Mouse (Mus musculus): ENCODE results near the gene Peak1.

Gene Peak1

GRCm38 (mm10) chr9:56415935-56416607 lies 1.8 kb downstream of the Peak1 start:
- no peak for DNase-seq

- DNase-seq: no peak
Observed at GRCm38 (mm10) chr9:56415393-56415792, 2.5 kb downstream of the Peak1 start.

GRCm38 (mm10) chr9:56414322-56414721 lies 3.5 kb downstream of the Peak1 start:
- peak; percentile 18 for DNase-seq

- no peak for DNase-seq
Observed at GRCm38 (mm10) chr9:56412716-56413115, 5.2 kb downstream of the Peak1 start.

GRCm38 (mm10) chr9:56409928-56410327 lies 7.9 kb downstream of the Peak1 start:
- DNase-seq: no peak

- DNase-seq: no peak
Observed at GRCm38 (mm10) chr9:56404619-56405018, 13.2 kb downstream of the Peak1 start.

GRCm38 (mm10) chr9:56396306-56396705 lies 21.6 kb downstream of the Peak1 start:
- no peak for DNase-seq

- no peak for DNase-seq
Observed at GRCm38 (mm10) chr9:56392857-56393256, 25.0 kb downstream of the Peak1 start.

- no peak for DNase-seq
Observed at GRCm38 (mm10) chr9:56382786-56383185, 35.1 kb downstream of the Peak1 start.

- no peak for DNase-seq
Observed at GRCm38 (mm10) chr9:56374401-56374800, 43.5 kb downstream of the Peak1 start.

- DNase-seq: no peak
Observed at GRCm38 (mm10) chr9:56370710-56371109, 47.2 kb downstream of the Peak1 start.

- DNase-seq: no peak
Observed at GRCm38 (mm10) chr9:56368814-56369213, 49.1 kb downstream of the Peak1 start.

- DNase-seq: no peak
Observed at GRCm38 (mm10) chr9:56363306-56363705, 54.6 kb downstream of the Peak1 start.

GRCm38 (mm10) chr9:56359261-56359660 lies 58.6 kb downstream of the Peak1 start:
- no peak for DNase-seq

- DNase-seq: no peak
Observed at GRCm38 (mm10) chr9:56355186-56355585, 62.7 kb downstream of the Peak1 start.

- no peak for DNase-seq
Observed at GRCm38 (mm10) chr9:56346321-56346720, 71.5 kb downstream of the Peak1 start.

- no peak for DNase-seq
Observed at GRCm38 (mm10) chr9:56339426-56340195, 78.3 kb downstream of the Peak1 start.

- no peak for DNase-seq
Observed at GRCm38 (mm10) chr9:56334363-56334762, 83.5 kb downstream of the Peak1 start.

GRCm38 (mm10) chr9:56332774-56333173 lies 85.1 kb downstream of the Peak1 start:
- DNase-seq: no peak

GRCm38 (mm10) chr9:56326511-56327005 lies 91.3 kb downstream of the Peak1 start:
- DNase-seq: no peak

GRCm38 (mm10) chr9:56325725-56326124 lies 92.1 kb downstream of the Peak1 start:
- no peak for DNase-seq

- peak; percentile 13 for DNase-seq
Observed at GRCm38 (mm10) chr9:56324576-56325355, 93.1 kb downstream of the Peak1 start.

GRCm38 (mm10) chr9:56321291-56321690 lies 96.6 kb downstream of the Peak1 start:
- DNase-seq: no peak

Data from thymus, postnatal 4 days (tissue).